Mouse (Mus musculus) hindbrain, postnatal 0 days (tissue): ENCODE data around the gene Nid2. TPM values are rescaled to one million over a fixed set of nuclear protein-coding genes. Genes with fewer than 3 reads are reported as not detected.
A peak's percentile ranks its signal among the peaks of the same experiment; 100 is the strongest.

Source experiments
- ATAC-seq: fragments of 200-750 bp; cut with Nextera tagmentation; 2 replicates; pipeline ENCODE4 v1.8.0; 2017; ENCODE audit warnings: mild to moderate bottlenecking, moderate TSS enrichment, moderate library complexity
- DNase-seq: peaks from one replicate; pipeline ENCODE4 v3.0.0-alpha.2; 2015; ENCODE audit warnings: low spot score
- H3K27ac ChIP-seq: fragments of 300-500 bp; sonication (generic); 2 replicates; pipeline ENCODE4 v1.5.1; 2014; ENCODE audit warnings: mild to moderate bottlenecking
- H3K27me3 ChIP-seq: fragments of 300-500 bp; sonication (generic); 2 replicates; pipeline ENCODE4 v1.6.1; 2014; ENCODE audit warnings: low read length, mixed read lengths; ENCODE audit not compliant: insufficient read depth
- H3K36me3 ChIP-seq: fragments of 300-500 bp; sonication (generic); 2 replicates; pipeline ENCODE4 v1.6.1; 2014; ENCODE audit warnings: low read length, mixed read lengths; ENCODE audit not compliant: insufficient read depth
- H3K4me1 ChIP-seq: fragments of 300-500 bp; sonication (generic); 2 replicates; pipeline ENCODE4 v1.6.1; 2014; ENCODE audit warnings: antibody characterized with exemption, low read length, mixed read lengths; ENCODE audit not compliant: insufficient read depth
- H3K4me2 ChIP-seq: fragments of 300-500 bp; sonication (generic); 2 replicates; pipeline ENCODE4 v1.6.1; 2014; ENCODE audit warnings: low read depth, mild to moderate bottlenecking, low read length, moderate library complexity, mixed read lengths
- H3K4me3 ChIP-seq: fragments of 300-500 bp; sonication (generic); 2 replicates; pipeline ENCODE4 v1.5.1; 2014; ENCODE audit warnings: low read length
- H3K9ac ChIP-seq: fragments of 300-500 bp; sonication (generic); replicated peaks from 2 replicates; pipeline ENCODE4 v1.6.1; 2014; ENCODE audit warnings: mild to moderate bottlenecking, low read length, moderate library complexity, mixed read lengths
- H3K9me3 ChIP-seq: fragments of 300-500 bp; sonication (generic); 2 replicates; pipeline ENCODE4 v1.6.1; 2016; ENCODE audit warnings: low read length, mixed read lengths
- CTCF ChIP-seq: IDR thresholded peaks from 2 replicates; pipeline ENCODE4 v1.5.1; 2016; ENCODE audit warnings: antibody characterized with exemption, control low read depth, low read depth
- WGBS: fragments of 180-500 bp; shearing (Covaris S2); extraction: QIAGEN DNeasy Blood & Tissue Kit; methylation state at CpG from one replicate; pipeline ENCODE4 v1.1.7; 2014; 5-methylcytosine and 5-hydroxymethylcytosine counted together
- polyA plus RNA-seq: library from polyadenylated mRNA; unstranded; fragments of >200 nt; fragmentation: Nextera tagmentation; extraction: Ambion mirVana; gene quantifications from 2 replicates; pipeline ENCODE4 v1.2.1, GENCODE M21; 2015
- total RNA-seq: library from RNA; depleted of rRNA; stranded (reverse); fragments of >200 nt; gene quantifications from 2 replicates; pipeline ENCODE4 v1.2.3, GENCODE M21; 2014

Gene Nid2
- total and polyA plus RNA-seq, 2 experiments from 2014 or later = 25.5 to 40.6 TPM

DNA sequence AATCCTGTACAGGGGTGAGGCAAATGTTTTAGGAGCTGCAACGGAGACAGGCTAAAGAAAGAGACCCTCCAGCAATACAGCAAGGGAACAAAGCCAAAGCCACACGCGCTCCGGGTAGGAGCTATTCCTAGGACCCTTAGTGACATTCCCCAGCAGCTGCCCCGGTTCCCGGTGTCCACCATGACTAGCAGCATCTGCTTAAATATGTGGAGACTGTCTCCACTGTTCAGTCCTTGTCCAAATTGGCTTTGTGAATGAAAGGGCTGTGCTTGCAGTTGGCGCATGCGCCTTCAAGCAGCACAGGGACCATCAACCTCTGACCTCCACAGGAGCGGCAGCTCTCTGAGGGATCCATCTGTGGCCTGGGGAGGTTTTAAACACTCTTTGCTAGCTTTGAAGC, 41.9 kb upstream of the Nid2 start:
- H3K4me2 ChIP-seq = peak overlapping the region; percentile 36
- H3K4me1 ChIP-seq = peaks cover 4% of the 10 kb centered on the region; the same call in 1 of the 2 replicates
- no peaks in the 10 kb centered on the region for H3K36me3 ChIP-seq
- no peak overlapping the region for H3K27ac ChIP-seq
- 10% methylated on average over 9 of the region's 9 CpGs for WGBS
- peak; percentile 38 for DNase-seq
- no peak; the same call in 1 of the 2 replicates for ATAC-seq
- no peak for TF ChIP-seq CTCF
- no peaks in the 10 kb centered on the region for H3K9me3 ChIP-seq
- no peak overlapping the region for H3K4me3 ChIP-seq
- H3K9ac ChIP-seq = no peak overlapping the region
- no peaks in the 10 kb centered on the region for H3K27me3 ChIP-seq

- no peak for ATAC-seq
- no peaks in the 10 kb centered on the region for H3K36me3 ChIP-seq
- no peaks in the 10 kb centered on the region for H3K27me3 ChIP-seq
These were observed 39.3 kb upstream of the Nid2 start for GRCm38 (mm10) chr14:19711771-19712170.

DNA sequence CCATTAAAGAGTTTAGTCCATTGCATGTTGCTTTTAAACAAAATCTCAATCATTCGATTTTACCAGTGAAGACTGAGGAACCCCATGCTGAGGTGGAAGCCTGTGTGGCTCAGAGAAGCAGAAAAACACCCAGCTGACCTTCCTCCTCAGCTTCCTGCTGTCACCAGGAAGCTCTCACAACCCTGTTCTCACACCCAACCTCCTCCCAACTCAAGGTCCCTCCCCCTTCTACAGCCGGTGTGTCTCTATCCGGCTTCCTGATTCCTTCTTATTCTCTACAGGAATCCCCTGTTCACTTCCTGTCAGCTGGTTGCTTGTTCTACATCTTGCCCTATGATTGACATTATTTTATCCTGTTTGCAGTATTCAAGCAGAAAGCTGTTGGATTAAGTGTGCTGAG, 38.0 kb upstream of the Nid2 start:
- Histone ChIP-seq H3K27ac (no peak overlapping the region), H3K4me1 (peaks cover 4% of the 10 kb centered on the region; the same call in 1 of the 2 replicates), H3K4me3 (no peak overlapping the region), H3K9me3 (no peaks in the 10 kb centered on the region), H3K36me3 (no peaks in the 10 kb centered on the region), H3K27me3 (no peaks in the 10 kb centered on the region), H3K9ac (no peak overlapping the region), H3K4me2 (no peak overlapping the region)
- TF ChIP-seq CTCF = no peak
- no peak for DNase-seq
- ATAC-seq = no peak
- 67% methylated on average over 3 of the region's 3 CpGs for WGBS

More at GRCm38 (mm10) chr14:19711771-19712170, 39.3 kb upstream of the Nid2 start:
- H3K9me3 ChIP-seq = no peaks in the 10 kb centered on the region
- no peak overlapping the region for H3K9ac ChIP-seq
- WGBS = 44% methylated on average over 1 of the region's 1 CpGs
- no peak overlapping the region for H3K4me2 ChIP-seq
- no peak for DNase-seq
- no peak for TF ChIP-seq CTCF
- H3K4me3 ChIP-seq = no peak overlapping the region
- peaks cover 4% of the 10 kb centered on the region; the same call in 1 of the 2 replicates for H3K4me1 ChIP-seq
- H3K27ac ChIP-seq = no peak overlapping the region

DNA sequence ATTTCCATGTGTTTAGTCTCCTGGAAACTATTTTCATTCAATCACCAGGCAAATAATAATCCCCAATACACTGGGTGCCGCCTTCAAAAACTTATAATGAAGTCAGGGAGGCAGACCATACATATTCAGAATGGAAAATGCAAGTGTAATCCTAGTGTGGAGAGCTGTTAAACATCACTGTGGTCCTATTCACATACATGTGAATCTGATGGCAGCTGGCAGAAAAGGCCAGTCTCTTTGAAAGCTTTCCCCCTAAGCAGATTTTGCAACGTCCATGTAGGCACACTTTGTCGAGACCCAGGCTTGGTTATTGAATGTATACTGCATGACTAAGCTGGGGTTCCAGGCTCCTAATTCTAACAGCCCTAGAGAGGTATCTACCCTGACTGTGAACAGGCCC, 32.0 kb upstream of the Nid2 start:
- DNase-seq (no peak), ATAC-seq (no peak)
- 49% methylated on average over 3 of the region's 3 CpGs for WGBS
- TF ChIP-seq CTCF = no peak
- no peaks in the 10 kb centered on the region for H3K27me3 ChIP-seq
- H3K27ac ChIP-seq = no peak overlapping the region
- H3K9me3 ChIP-seq = no peaks in the 10 kb centered on the region
- no peaks in the 10 kb centered on the region for H3K36me3 ChIP-seq
- no peak overlapping the region for H3K9ac ChIP-seq
- no peaks in the 10 kb centered on the region for H3K4me1 ChIP-seq
- no peak overlapping the region for H3K4me2 ChIP-seq
- no peak overlapping the region for H3K4me3 ChIP-seq

DNA sequence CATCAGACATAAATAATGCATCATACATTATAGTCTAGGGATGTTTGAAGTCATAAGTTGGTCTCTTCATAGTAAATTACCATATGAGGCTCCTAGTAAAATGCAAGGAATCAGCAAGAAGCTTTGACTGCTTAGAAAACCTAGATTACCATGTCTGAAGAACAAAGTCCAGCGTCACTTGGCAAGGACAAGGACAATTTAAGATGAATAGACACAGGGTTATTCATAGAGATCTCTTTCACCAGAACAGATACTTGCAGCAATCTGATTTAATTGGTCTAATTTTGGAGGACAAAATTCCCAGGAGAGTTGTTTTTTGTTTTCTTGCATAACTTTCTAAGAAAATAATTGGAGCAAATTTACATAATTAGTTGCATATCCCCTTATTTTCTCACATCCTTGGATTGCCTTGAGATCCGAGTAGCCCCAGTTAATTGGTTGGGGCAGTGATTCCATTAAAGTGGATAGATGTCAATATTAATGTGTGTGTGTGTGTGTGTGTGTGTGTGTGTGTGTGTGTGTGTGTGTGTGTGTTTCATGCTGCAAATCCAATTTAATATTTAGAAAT, 30.9 kb upstream of the Nid2 start:
- no peaks in the 10 kb centered on the region for H3K4me1 ChIP-seq
- DNase-seq (no peak), ATAC-seq (no peak)
- H3K9ac ChIP-seq = no peak overlapping the region
- no peaks in the 10 kb centered on the region for H3K9me3 ChIP-seq
- H3K4me2 ChIP-seq = no peak overlapping the region
- TF ChIP-seq CTCF = no peak
- no peak overlapping the region for H3K27ac ChIP-seq
- 41% methylated on average over 2 of the region's 2 CpGs for WGBS
- no peaks in the 10 kb centered on the region for H3K36me3 ChIP-seq
- H3K4me3 ChIP-seq = no peak overlapping the region
- H3K27me3 ChIP-seq = no peaks in the 10 kb centered on the region

DNA sequence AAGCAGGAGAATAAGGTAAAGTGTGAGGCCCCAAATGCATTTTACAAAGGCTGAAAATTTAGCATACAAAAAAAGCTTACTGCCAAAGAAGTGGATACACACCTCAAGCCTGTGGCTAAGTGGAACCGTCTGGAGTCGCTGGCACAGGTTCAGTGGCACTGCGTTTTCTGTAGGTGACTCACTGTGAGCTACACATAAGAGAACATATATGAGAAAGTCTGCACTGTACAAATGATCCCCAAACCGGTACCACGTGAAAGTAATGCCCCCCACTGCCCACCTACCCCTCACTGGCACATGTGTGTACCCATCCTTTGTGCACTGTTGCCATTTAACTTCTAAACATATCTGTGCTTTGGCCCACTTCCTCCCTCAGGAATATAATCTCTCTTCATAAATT, 22.8 kb upstream of the Nid2 start:
- H3K36me3 ChIP-seq = no peaks in the 10 kb centered on the region
- H3K27ac ChIP-seq = no peak overlapping the region
- no peak overlapping the region for H3K4me2 ChIP-seq
- whole genome bisulfite sequencing = 73% methylated on average over 5 of the region's 5 CpGs
- no peak for ATAC-seq
- no peaks in the 10 kb centered on the region for H3K9me3 ChIP-seq
- H3K9ac ChIP-seq = no peak overlapping the region
- H3K4me3 ChIP-seq = no peak overlapping the region
- H3K4me1 ChIP-seq = no peaks in the 10 kb centered on the region
- TF ChIP-seq CTCF = no peak
- DNase-seq = no peak
- H3K27me3 ChIP-seq = no peaks in the 10 kb centered on the region

GRCm38 (mm10) chr14:19728737-19729136, 22.3 kb upstream of the Nid2 start:
- no peak overlapping the region for H3K9ac ChIP-seq
- TF ChIP-seq CTCF = no peak
- DNase-seq = peak; percentile 63
- no peaks in the 10 kb centered on the region for H3K36me3 ChIP-seq
- ATAC-seq = no peak
- 57% methylated on average over 7 of the region's 7 CpGs for WGBS
- H3K27ac ChIP-seq = no peak overlapping the region
- H3K4me3 ChIP-seq = no peak overlapping the region
- H3K4me2 ChIP-seq = no peak overlapping the region
- H3K27me3 ChIP-seq = no peaks in the 10 kb centered on the region
- no peaks in the 10 kb centered on the region for H3K9me3 ChIP-seq
- H3K4me1 ChIP-seq = no peaks in the 10 kb centered on the region
